Mouse (Mus musculus) ovary, postnatal 14 days (tissue): ENCODE measurements around the gene Zfp217.

ENCODE experiments used
- DNase-seq: peaks from one replicate; pipeline ENCODE4 v3.0.0; 2022; ENCODE audit warnings: low spot score

The Zfp217 gene

DNA sequence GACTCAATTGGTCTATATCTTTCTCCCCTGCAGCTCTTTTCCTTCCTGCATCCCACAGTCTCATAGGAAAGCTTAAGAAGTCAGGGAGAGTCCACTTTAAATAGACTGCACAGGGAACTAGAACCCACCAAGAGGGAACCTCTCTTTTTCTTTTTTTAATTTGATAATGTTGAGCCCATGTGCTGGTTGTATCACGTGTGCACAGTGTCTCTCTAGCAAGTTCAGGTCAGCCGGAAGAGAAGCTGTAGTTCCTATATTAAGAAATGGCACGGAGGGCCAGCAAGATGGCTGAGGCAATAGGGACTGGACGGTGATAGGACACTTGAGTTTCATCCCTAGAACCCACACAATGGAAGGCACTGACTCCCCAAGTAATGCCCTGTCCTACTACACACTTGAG, 11.1 kb upstream of the Zfp217 start:
- DNase-seq: no peak

DNA sequence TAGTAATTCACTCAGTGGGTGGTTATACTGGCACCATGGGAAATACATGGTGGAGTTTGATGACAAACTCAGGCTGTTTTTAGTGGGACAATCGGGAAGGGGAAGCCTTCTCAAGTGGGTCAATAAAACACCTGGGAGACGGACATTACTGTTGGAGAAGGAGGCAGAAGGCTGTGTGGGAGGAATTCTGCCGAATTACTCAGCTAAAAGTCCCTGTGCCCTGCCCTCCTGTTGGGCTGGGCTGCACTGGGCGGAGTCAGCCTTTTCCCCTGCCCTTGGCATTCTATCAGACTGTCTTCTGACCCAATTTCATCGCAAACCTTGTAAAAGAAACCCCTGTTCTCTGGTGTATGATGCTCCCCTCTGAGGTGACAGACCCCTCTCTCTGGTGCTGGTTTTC, 10.3 kb upstream of the Zfp217 start:
- DNase-seq: no peak

DNA sequence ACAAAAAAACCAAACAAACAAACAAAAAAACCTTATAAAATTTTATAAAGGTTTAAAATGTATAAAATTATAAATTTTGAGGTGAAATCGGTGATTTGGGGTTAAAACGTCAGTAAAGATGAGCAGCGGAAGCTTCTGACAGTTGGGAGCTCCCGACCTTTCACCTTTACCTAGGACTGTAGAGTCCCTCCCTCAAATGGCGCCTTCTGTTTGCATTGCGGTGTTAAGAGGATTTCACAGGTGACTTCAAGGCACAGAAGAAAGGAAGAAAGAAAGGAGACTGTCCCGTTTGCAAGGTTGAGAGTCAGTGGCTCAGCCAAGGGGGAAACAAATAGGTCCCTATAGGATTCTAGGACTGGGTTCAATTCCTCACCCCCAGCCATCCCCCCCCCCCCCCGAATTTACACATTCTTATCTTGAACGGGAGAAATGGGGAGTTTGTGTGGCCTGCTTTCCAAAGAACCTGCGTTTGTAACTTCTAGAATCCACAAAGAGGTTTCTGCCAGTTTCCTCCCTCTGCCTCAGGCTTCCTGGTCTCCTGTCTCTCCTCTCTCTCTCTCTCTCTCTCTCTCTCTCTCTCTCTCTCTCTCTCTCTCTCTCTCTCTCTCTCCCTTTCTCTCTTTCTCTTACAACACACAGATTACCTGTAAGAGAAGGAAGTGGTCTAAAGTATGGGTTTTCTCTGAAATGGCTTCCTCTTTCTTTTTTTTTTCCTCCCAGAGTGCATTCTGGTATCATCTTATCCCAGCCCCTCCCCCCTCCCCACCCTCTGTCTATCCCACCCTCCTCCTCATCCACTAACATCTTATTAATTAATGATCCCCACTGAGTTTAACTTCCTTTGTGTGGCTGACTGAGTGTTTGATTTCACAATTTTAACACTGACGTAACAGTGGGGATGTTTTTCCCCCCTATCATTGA, 9.6 kb upstream of the Zfp217 start:
- no peak for DNase-seq

DNA sequence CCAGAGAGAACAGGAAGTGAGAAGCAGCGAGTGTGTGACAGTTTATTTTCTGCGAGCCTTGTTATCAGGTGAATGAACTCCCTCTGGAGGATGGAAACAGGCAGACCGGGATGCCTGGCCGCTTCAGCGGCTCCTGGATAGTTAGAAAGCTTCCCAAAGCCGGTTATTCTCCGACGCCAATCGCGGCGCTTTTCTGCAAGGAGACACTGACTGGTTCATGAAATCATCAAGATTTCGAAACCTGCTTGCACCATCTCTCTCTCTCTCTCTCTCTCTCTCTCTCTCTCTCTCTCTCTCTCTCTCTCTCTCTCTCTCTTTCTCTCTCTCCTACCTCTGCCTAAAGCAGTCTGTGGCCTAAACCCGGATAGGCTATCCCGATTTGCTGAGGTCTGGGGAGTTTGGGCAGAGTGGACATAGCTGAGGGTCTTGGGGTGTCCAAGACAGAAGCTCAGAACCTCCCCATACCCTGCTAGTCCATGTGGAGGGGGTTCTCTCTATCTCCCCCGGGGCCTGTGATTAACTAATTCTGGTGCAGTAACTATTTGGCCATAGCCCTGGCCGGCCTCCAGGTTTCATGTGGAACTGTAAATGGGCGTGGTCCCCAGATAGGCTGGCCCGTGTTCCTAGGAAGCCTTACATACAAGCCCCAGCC, 7.3 kb upstream of the Zfp217 start:
- DNase-seq: peak; percentile 50

DNA sequence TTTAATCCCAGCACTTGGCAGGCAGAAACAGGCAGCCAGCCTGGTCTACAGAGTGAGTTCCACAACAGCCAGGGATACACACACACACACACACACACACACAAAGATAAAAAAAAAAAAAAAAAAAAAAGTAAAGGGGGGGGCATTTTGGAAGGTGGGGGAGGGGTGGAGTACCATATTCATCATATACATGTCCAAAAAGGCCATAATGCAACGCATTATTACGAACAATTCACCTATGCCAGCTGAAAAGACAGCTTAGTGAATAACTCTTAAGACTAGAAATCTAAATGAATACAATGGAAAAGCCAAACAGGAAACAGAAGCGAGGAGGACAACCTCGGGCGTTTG, 6.8 kb upstream of the Zfp217 start:
- no peak for DNase-seq

- DNase-seq: no peak
Measured at GRCm38 (mm10) chr2:170154301-170154721, 6.4 kb upstream of the Zfp217 start.

GRCm38 (mm10) chr2:170153421-170154271, 5.7 kb upstream of the Zfp217 start:
- peak; percentile 29 for DNase-seq

DNA sequence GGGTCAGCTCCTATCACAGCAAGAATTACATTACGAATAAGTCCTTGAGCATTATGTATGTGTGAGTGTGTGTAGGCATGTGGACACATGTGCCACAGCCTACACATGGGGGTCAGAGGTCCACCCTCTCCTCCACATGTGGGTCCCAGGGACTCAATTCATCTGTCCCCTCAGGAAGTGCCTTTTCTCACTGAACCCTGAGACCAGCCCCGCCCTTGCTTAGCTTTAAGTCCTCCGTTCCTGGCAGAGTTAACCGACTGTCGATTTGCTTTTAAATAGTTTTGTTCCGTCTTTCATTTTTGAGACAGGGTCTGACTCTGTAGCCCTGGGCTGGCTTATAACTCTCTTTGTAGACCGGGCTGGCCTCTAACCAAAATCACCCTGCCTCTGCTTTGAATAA, 5.0 kb upstream of the Zfp217 start:
- no peak for DNase-seq

GRCm38 (mm10) chr2:170152036-170152686, 4.3 kb upstream of the Zfp217 start:
- no peak for DNase-seq

- DNase-seq: no peak
Measured at GRCm38 (mm10) chr2:170151470-170151869, 3.6 kb upstream of the Zfp217 start.

GRCm38 (mm10) chr2:170148828-170149227, 925 bp upstream of the Zfp217 start:
- DNase-seq: no peak

GRCm38 (mm10) chr2:170147170-170147569, 733 bp downstream of the Zfp217 start:
- no peak for DNase-seq

DNA sequence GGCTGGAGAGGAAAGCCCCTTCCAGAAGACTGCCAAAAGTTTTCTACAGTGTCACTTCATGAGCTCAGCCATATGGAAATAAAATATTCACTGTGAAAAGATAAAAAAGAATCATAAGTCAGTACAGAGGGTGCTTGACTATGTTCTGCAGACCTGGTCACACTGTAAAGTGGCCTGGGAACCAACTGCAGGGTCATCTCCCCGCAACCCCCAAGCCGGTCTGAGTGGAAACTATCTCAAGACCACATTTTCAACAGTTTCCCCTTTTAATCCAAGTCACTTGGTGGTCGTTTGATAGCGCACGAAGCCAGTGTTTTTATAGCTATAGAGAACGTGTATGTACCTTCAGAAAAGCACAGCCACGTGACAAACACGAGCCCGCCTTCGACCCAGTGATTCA, 3.6 kb downstream of the Zfp217 start:
- DNase-seq: no peak

GRCm38 (mm10) chr2:170143861-170144260, 4.0 kb downstream of the Zfp217 start:
- no peak for DNase-seq

DNA sequence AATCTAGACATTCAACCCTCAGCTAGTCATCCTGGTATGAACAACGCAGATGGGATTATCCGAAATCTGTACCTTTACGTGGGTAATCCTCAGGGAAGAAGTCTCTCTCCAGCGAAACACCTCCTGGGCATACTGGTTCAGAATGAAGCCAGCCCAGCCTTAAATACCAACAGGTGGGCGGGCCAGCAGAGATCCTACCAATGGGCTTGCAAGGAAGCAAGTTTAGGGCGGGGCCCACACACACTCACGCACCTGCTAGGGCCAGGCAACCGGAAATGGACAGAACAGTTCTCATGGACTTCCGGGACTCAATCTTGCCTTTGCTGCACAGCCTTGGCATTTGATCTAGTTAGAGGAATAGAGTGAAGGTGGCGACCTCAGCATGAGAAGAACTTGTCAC, 5.4 kb downstream of the Zfp217 start:
- DNase-seq: no peak

DNA sequence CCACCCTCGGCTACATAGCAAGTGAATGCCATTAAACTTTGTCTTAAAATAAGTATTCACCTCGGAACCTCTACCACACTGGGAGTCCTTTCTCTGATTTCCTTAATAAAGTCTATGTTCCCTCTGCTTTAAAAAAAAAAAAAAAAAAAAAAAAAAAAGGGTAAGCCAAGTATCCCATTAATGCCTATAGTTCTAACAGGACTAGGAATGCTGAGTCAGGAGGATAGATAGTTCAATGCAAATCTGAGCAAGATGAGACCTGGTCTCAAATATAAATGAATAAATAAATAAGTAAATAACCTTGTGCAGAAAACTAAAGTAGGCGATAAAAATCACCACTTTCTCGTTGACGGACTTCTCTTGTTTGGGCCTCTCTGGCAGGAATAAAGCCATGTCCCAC, 6.4 kb downstream of the Zfp217 start:
- DNase-seq: no peak

- no peak for DNase-seq
Measured at GRCm38 (mm10) chr2:170139411-170140046, 8.4 kb downstream of the Zfp217 start.

GRCm38 (mm10) chr2:170136928-170137327, 11.0 kb downstream of the Zfp217 start:
- no peak for DNase-seq

GRCm38 (mm10) chr2:170135820-170136219, 12.1 kb downstream of the Zfp217 start:
- DNase-seq: no peak

GRCm38 (mm10) chr2:170134026-170134690, 13.7 kb downstream of the Zfp217 start:
- DNase-seq: no peak
